Mouse (Mus musculus): ENCODE measurements around the gene Alox8.

GRCm38 (mm10) chr11:69172606-69173005 is 25.0 kb downstream of the Alox8 start:
- TF ChIP-seq CTCF (IDR thresholded peaks at IDR 0.05; ENCODE audit: insufficient read depth, low read length) = no peak
- no peak for TF ChIP-seq POLR2A (IDR thresholded peaks at IDR 0.05; ENCODE audit: borderline replicate concordance, extremely low read depth, low read depth, low read length)

Data from lung, adult 2 months (tissue).